Mouse (Mus musculus) heart, adult 2 months (tissue): Measurements from ENCODE around the gene P4ha2.

ENCODE experiments used
- CTCF ChIP-seq: fragments of 200-600 bp; IDR thresholded peaks from 2 replicates; pipeline ENCODE4 v1.8.1; 2022; ENCODE audit warnings: antibody characterized with exemption, mild to moderate bottlenecking, moderate library complexity
- EP300 ChIP-seq: fragments of 200-500 bp; IDR thresholded peaks from 2 replicates; pipeline ENCODE4 v1.6.1; 2011; ENCODE audit warnings: low read depth, low read length, control low read depth; ENCODE audit not compliant: insufficient read depth

DNA sequence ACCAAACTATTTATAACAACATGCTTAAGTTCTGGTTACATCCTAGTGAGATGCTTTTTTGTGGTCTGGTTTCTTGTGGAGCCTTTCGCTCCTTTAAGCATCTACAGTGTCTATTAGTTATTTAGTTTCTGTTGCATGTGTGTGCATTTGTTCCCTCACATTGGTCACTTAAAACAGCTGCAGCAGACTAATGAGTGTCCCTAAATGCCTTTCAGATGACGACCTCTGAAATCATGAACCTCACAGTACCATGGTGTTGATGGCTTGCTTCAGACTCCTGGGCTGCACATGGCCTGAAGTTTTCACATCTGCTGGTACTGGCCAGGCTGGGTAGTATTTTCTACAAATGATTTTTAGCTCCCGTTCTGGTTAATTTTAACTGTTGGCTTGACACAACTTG lies 53.1 kb downstream of the P4ha2 start:
- TF ChIP-seq CTCF (no peak), EP300 (no peak)
